18 mouse cellular contexts compared by ENCODE assay signal in genomic region chr19:6859971-6860370, GRCm38 (mm10).
"Had no signal": no experiment of that assay in that cellular context is flagged by ENCODE, and none has a peak within 500 bp of the region (broad histone marks: within the 10 kb centered on the region; RNA-seq: fewer than 3 reads in every experiment).

No protein-coding gene starts in this region.

- H3K4me2 ChIP-seq: liver, embryonic 15.5 days; lung, embryonic 14.5 days; midbrain, embryonic 12.5 days; neural tube, embryonic 13.5 days; neural tube, embryonic 15.5 days; stomach, embryonic 15.5 days had no signal

- DNase-seq: lung, embryonic 14.5 days; lung, postnatal 10 days; midbrain, embryonic 14.5 days; retina, postnatal 1 day; right cerebral cortex, adult 18-20 months; right cerebral cortex, postnatal 25 days; right cerebral cortex, postnatal 4 days; thymus, adult 2 months; thymus, postnatal 25 days; thymus, postnatal 4 days had no signal

- H3K4me3 ChIP-seq: liver, embryonic 15.5 days; midbrain, embryonic 12.5 days; myocyte; neural tube, embryonic 13.5 days; neural tube, embryonic 15.5 days; stomach, embryonic 15.5 days had no signal

- ATAC-seq: midbrain, embryonic 16.5 days had no signal

- H3K27me3 ChIP-seq: neural tube, embryonic 13.5 days; stomach, embryonic 15.5 days had no signal

- H3K9ac ChIP-seq: liver, embryonic 15.5 days; lung, embryonic 14.5 days; midbrain, embryonic 12.5 days; neural tube, embryonic 13.5 days; neural tube, embryonic 15.5 days; stomach, embryonic 15.5 days had no signal

- H3K9me3 ChIP-seq: liver, embryonic 15.5 days; midbrain, embryonic 12.5 days; neural tube, embryonic 15.5 days; stomach, embryonic 15.5 days had no signal

- H3K36me3 ChIP-seq: liver, embryonic 15.5 days; midbrain, embryonic 12.5 days; neural tube, embryonic 13.5 days; neural tube, embryonic 15.5 days; stomach, embryonic 15.5 days had no signal

- H3K27ac ChIP-seq: midbrain, embryonic 12.5 days; neural tube, embryonic 13.5 days; neural tube, embryonic 15.5 days; stomach, embryonic 15.5 days; stomach, postnatal 0 days had no signal
